Mouse (Mus musculus): ENCODE data around the gene Rundc3b. TPM values are rescaled to one million over a fixed set of nuclear protein-coding genes. Genes with fewer than 3 reads are reported as not detected.

The Rundc3b gene
- polyA plus RNA-seq, 2 experiments: 0.06 to 0.10 TPM

DNA sequence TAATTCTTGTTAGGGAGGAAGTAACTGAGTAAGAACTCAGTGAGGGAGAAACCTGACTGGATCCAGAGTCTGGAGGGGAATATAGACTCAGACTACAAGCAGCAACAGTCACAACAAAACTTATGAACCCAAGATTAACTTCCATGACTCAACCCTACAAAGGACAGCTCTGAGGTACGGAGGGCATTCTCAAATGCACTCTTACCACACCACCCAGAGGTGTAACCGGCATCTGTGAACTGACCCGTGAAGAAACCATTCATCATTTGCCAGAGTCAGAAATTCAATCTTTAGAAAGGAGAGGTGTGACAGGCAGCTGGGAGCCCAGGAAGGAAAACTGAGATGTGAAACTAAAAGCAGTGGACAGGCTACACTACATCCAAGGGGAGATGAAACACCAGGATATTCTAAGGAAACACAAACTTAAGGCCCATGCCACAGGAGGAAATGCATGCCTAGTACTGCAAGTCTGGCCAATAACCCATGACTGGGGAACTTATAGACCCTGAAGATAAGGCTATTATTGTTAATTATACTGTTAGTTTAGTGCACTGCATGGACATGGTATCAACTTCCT lies 80.0 kb downstream of the Rundc3b start:
- no peak for DNase-seq (ENCODE audit: low read depth in 3 of 3, low spot score in 3 of 3)
- no peaks in the 10 kb centered on the region for H3K9me3 ChIP-seq (ENCODE audit: control insufficient read depth, low read length)
- no peak for ATAC-seq (ENCODE audit: insufficient read depth)
- no peak overlapping the region for H3K4me3 ChIP-seq (ENCODE audit: insufficient read depth in 1 of 2, low read depth in 2 of 2, low read length in 2 of 2)
- H3K36me3 ChIP-seq (replicated peaks; ENCODE audit: control insufficient read depth, insufficient read depth, low read depth): no peaks in the 10 kb centered on the region
- TF ChIP-seq EP300 (IDR thresholded peaks at IDR 0.05; ENCODE audit: low read depth): no peak
- TF ChIP-seq CTCF (IDR thresholded peaks at IDR 0.05; ENCODE audit: low read depth): no peak
- no peak overlapping the region for H3K27ac ChIP-seq
- H3K4me1 ChIP-seq (replicated peaks; ENCODE audit: control insufficient read depth in 2 of 2, insufficient read depth in 2 of 2, low read length in 1 of 2): no peaks in the 10 kb centered on the region
- no peaks in the 10 kb centered on the region for H3K27me3 ChIP-seq (ENCODE audit: control insufficient read depth, insufficient read depth, low read length)
- no peak overlapping the region for H3K9ac ChIP-seq (replicated peaks)
- WGBS (ENCODE audit: insufficient replicate concordance): 43% methylated on average over 3 of the region's 3 CpGs
- no peak overlapping the region for H3K4me2 ChIP-seq (ENCODE audit: low read depth)

DNA sequence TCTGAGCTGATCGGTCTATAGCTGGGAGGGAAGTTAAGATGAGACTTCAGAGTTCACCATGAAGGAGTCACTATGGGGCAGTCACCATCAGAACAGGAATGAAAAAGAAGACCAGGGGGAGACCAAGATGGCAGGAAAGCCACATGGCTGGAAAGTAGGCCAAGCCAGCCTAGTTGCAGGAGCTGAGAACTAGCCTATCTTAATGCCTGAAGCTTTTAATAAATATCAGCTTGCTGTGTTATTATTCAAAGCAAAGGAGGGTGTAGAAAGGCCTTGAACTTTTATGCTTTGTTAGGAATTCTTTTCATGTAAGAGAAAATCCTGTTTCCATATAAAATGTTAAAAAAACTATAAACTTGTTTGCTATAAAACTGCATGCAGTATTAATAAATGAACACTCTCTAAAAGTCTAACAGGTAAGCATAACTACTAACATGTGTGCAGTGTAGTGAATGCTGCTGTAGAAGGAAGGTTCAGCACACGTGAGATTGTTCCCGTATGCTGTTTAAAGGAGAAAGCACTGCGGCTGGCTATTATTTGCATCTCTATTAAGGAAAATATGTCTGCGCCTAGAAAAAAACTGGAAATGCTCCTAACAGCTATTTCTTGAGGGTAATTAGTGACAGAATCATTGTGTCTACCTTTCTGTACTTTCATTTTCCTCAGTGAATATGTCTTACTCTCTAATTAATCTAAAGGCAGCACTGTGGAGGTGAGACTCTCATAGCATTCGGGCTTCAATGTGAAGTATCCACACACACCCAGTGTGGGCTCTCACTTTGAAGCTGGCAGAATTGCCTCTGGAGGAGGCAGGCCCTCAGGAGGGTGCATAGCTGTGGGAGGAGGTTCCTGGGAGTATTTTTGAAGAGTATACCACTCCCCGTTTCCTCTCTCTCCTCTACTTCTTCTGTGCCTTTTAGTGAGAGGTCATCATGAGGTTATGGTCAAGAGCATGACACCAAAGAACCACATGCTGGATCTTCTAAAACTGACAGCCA lies 81.3 kb downstream of the Rundc3b start:
- ATAC-seq (ENCODE audit: insufficient read depth) (no peak), DNase-seq (ENCODE audit: low read depth in 3 of 3, low spot score in 3 of 3) (no peak)
- H3K36me3 ChIP-seq (replicated peaks; ENCODE audit: control insufficient read depth, insufficient read depth, low read depth): no peaks in the 10 kb centered on the region
- 63% methylated on average over 7 of the region's 7 CpGs for WGBS (ENCODE audit: insufficient replicate concordance)
- H3K4me1 ChIP-seq (replicated peaks; ENCODE audit: control insufficient read depth in 2 of 2, insufficient read depth in 2 of 2, low read length in 1 of 2): no peaks in the 10 kb centered on the region
- H3K9ac ChIP-seq (replicated peaks): no peak overlapping the region
- no peaks in the 10 kb centered on the region for H3K9me3 ChIP-seq (ENCODE audit: control insufficient read depth, low read length)
- H3K4me2 ChIP-seq (ENCODE audit: low read depth): no peak overlapping the region
- no peaks in the 10 kb centered on the region for H3K27me3 ChIP-seq (ENCODE audit: control insufficient read depth, insufficient read depth, low read length)
- no peak overlapping the region for H3K4me3 ChIP-seq (ENCODE audit: insufficient read depth in 1 of 2, low read depth in 2 of 2, low read length in 2 of 2)
- no peak overlapping the region for H3K27ac ChIP-seq
- TF ChIP-seq CTCF (IDR thresholded peaks at IDR 0.05; ENCODE audit: low read depth): no peak
- no peak for TF ChIP-seq EP300 (IDR thresholded peaks at IDR 0.05; ENCODE audit: low read depth)

DNA sequence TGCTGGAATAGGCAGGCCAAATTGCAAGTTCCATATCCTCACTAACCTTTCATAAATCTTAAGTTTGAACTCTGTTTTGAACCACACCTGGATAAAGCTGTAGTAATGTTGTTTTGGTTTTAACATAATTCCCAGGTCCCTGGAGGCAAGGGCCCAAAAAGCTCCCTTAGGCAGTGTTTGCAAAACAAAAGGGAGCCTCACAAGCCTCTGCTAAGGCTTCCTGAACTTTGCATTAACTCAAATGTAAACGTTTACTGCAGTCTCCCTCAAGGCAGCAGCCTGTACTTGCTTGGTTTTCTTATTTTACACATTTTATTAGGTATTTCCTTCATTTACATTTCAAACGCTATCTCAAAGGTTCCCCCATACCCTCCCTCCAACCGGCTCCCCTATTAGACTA lies 103.7 kb downstream of the Rundc3b start:
- no peaks in the 10 kb centered on the region for H3K36me3 ChIP-seq (replicated peaks; ENCODE audit: control insufficient read depth, insufficient read depth, low read depth)
- DNase-seq (ENCODE audit: low read depth in 3 of 3, low spot score in 3 of 3) (no peak), ATAC-seq (ENCODE audit: insufficient read depth) (no peak)
- no peak overlapping the region for H3K27ac ChIP-seq
- no peaks in the 10 kb centered on the region for H3K4me1 ChIP-seq (replicated peaks; ENCODE audit: control insufficient read depth in 2 of 2, insufficient read depth in 2 of 2, low read length in 1 of 2)
- no peak overlapping the region for H3K9ac ChIP-seq (replicated peaks)
- no peaks in the 10 kb centered on the region for H3K27me3 ChIP-seq (ENCODE audit: control insufficient read depth, insufficient read depth, low read length)
- no peaks in the 10 kb centered on the region for H3K9me3 ChIP-seq (ENCODE audit: control insufficient read depth, low read length)
- H3K4me2 ChIP-seq (ENCODE audit: low read depth): no peak overlapping the region
- TF ChIP-seq CTCF (IDR thresholded peaks at IDR 0.05; ENCODE audit: low read depth): no peak
- TF ChIP-seq EP300 (IDR thresholded peaks at IDR 0.05; ENCODE audit: low read depth): no peak
- H3K4me3 ChIP-seq (ENCODE audit: insufficient read depth in 1 of 2, low read depth in 2 of 2, low read length in 2 of 2): no peak overlapping the region
- 43% methylated on average over 3 of the region's 3 CpGs for WGBS (ENCODE audit: insufficient replicate concordance)

DNA sequence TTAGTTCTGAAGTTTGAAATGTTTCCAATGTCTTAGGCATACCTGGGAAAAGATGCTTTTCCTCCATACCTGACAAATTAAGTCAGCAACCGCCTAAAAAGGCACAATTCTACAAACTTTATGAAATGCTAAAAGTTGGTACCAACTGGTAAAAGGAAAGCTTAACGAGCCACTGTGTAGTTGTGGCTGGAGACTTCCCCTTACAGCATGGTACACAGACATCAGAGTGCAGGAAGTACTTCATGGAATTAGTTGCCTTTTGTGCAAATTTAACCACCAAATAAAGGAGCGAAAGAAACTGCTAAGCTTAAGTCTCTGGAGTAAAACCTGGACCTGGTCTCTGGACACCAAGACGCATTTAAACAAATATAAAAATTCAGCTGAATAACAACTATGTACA lies 131.0 kb downstream of the Rundc3b start:
- DNase-seq (ENCODE audit: low read depth in 3 of 3, low spot score in 3 of 3): no peak
- Histone ChIP-seq H3K27ac (no peak overlapping the region), H3K4me3 (ENCODE audit: insufficient read depth in 1 of 2, low read depth in 2 of 2, low read length in 2 of 2) (no peak overlapping the region), H3K36me3 (replicated peaks; ENCODE audit: control insufficient read depth, insufficient read depth, low read depth) (no peaks in the 10 kb centered on the region), H3K9me3 (ENCODE audit: control insufficient read depth, low read length) (no peaks in the 10 kb centered on the region), H3K9ac (replicated peaks) (no peak overlapping the region), H3K4me1 (replicated peaks; ENCODE audit: control insufficient read depth in 2 of 2, insufficient read depth in 2 of 2, low read length in 1 of 2) (no peaks in the 10 kb centered on the region), H3K27me3 (ENCODE audit: control insufficient read depth, insufficient read depth, low read length) (no peaks in the 10 kb centered on the region), H3K4me2 (ENCODE audit: low read depth) (no peak overlapping the region)
- ATAC-seq (ENCODE audit: insufficient read depth): no peak
- TF ChIP-seq CTCF (IDR thresholded peaks at IDR 0.05; ENCODE audit: low read depth) (no peak), EP300 (IDR thresholded peaks at IDR 0.05; ENCODE audit: low read depth) (no peak)
- WGBS (ENCODE audit: insufficient replicate concordance): 53% methylated on average over 4 of the region's 4 CpGs

DNA sequence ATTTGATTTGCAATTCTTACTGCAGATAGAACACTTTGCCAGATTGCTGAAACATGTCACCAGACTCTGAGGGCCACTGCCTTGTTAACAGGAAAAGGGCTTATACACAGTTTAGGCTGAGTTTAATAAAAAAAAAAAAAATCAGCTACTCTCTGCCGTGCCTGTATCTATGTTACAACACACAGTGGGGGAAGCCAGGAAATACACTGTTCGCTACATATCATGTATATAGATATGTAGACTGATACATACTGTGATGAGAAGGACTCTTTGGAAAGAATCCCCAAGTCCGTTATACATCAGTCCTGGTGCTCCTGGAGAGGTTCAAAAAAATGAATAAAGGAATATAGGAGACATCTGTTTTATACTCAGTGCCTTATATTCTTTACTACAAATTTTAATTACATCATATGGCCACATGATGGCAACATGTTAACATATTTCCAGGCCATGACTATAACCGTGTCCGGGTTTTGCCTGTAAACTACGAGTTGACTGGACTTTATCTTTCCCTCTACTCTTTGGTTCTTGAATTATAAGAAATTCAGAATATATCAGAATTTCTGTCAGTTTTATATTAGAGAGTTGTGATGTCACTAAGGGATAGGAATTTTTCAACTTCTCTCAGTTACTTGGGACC lies 133.2 kb downstream of the Rundc3b start:
- DNase-seq (ENCODE audit: low read depth in 3 of 3, low spot score in 3 of 3) (no peak), ATAC-seq (ENCODE audit: insufficient read depth) (no peak)
- no peaks in the 10 kb centered on the region for H3K27me3 ChIP-seq (ENCODE audit: control insufficient read depth, insufficient read depth, low read length)
- TF ChIP-seq CTCF (IDR thresholded peaks at IDR 0.05; ENCODE audit: low read depth): peak; percentile 9; the same call in 1 of the 2 replicates
- no peak for TF ChIP-seq EP300 (IDR thresholded peaks at IDR 0.05; ENCODE audit: low read depth)
- no peak overlapping the region for H3K4me3 ChIP-seq (ENCODE audit: insufficient read depth in 1 of 2, low read depth in 2 of 2, low read length in 2 of 2)
- no peak overlapping the region for H3K27ac ChIP-seq
- WGBS (ENCODE audit: insufficient replicate concordance): 35% methylated on average over 6 of the region's 6 CpGs
- H3K4me1 ChIP-seq (replicated peaks; ENCODE audit: control insufficient read depth in 2 of 2, insufficient read depth in 2 of 2, low read length in 1 of 2): no peaks in the 10 kb centered on the region
- H3K9me3 ChIP-seq (ENCODE audit: control insufficient read depth, low read length): no peaks in the 10 kb centered on the region
- H3K4me2 ChIP-seq (ENCODE audit: low read depth): no peak overlapping the region
- no peaks in the 10 kb centered on the region for H3K36me3 ChIP-seq (replicated peaks; ENCODE audit: control insufficient read depth, insufficient read depth, low read depth)
- H3K9ac ChIP-seq (replicated peaks): no peak overlapping the region
